Comparison of ENCODE assay signal across 8 mouse cellular contexts in the genomic region with DNA sequence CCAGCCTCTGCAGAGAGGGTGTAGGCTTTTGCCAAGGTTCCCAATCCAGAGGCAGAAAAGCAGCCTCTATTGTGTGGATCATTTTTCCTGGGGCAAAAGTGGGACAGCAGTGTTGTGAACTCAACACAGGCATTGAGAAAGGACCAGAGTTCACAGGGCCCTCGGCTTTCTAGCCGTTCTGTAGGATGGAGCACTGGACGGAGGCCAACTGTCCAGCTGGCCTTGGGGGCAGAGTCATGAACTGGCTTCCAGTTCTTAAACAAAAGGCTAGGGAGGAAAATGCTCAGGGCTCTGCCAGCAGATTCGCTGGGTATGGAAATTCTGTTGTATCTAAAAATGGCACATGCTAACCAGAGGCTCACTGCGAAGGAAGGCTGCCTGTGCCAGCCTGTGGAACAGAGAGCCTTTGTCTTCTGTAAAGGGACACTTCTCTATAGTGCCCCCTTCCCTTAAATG. TPM values are rescaled to one million over a fixed set of nuclear protein-coding genes. Genes with fewer than 3 reads are reported as not detected.
DNase-seq lines count a peak whose midpoint lies in the region; ATAC-seq and TF ChIP-seq lines count a peak whose summit lies in the region.

No protein-coding gene starts in this region.

- no peaks in the 10 kb centered on the region for H3K9me3 ChIP-seq in hindbrain, embryonic 10.5 days
- H3K9me3 ChIP-seq in liver, embryonic 16.5 days (replicated peaks; ENCODE audit: control insufficient read depth, low read length), result no peaks in the 10 kb centered on the region

- peaks cover 9% of the 10 kb centered on the region for H3K4me1 ChIP-seq in hindbrain, embryonic 10.5 days (replicated peaks)
- peaks cover 3% of the 10 kb centered on the region; the same call in 1 of the 2 replicates for H3K4me1 ChIP-seq in liver, embryonic 16.5 days (ENCODE audit: control insufficient read depth, low read depth, low read length)

- H3K27me3 ChIP-seq in hindbrain, embryonic 10.5 days (ENCODE audit: insufficient read depth, poor library complexity, severe bottlenecking), result no peaks in the 10 kb centered on the region
- no peaks in the 10 kb centered on the region for H3K27me3 ChIP-seq in liver, embryonic 16.5 days (ENCODE audit: control insufficient read depth, insufficient read depth, low read depth, low read length)

- no peak overlapping the region for H3K4me3 ChIP-seq in hindbrain, embryonic 10.5 days
- no peak overlapping the region for H3K4me3 ChIP-seq in layer of hippocampus, adult 2 months
- H3K4me3 ChIP-seq in liver, embryonic 16.5 days (ENCODE audit: low read depth, low read length), result no peak overlapping the region

- H3K4me2 ChIP-seq in liver, embryonic 16.5 days (ENCODE audit: low read depth, low read length), result no peak overlapping the region

- 68% methylated on average over 5 of the region's 5 CpGs for WGBS in hindbrain, embryonic 10.5 days
- 59% methylated on average over 5 of the region's 5 CpGs for WGBS in liver, embryonic 16.5 days (ENCODE audit: insufficient replicate concordance)

- peak; percentile 83 for ATAC-seq in liver, embryonic 16.5 days (ENCODE audit: low read depth)
- ATAC-seq in monocyte, adult 5-6 weeks (replicated peaks; ENCODE audit: insufficient number of reproducible peaks, low FRiP score, low TSS enrichment, poor library complexity, severe bottlenecking), result no peak

- DNase-seq in urinary bladder, postnatal 14 days (ENCODE audit: low spot score), result peak; percentile 27
- DNase-seq in urinary bladder, adult 2 months (ENCODE audit: low spot score), result no peak
- peak; percentile 26 to 52 for DNase-seq in frontal cortex, postnatal 10 days (ENCODE audit: low spot score in 2 of 2)
- DNase-seq in hindbrain, embryonic 10.5 days (ENCODE audit: low spot score), result no peak
- DNase-seq in layer of hippocampus, adult 2 months (ENCODE audit: low spot score in 2 of 2), result peak; percentile 50 to 66
- peak; percentile 48 to 62 for DNase-seq in right cerebral cortex, adult 2 months (ENCODE audit: low spot score in 2 of 2)

- no peak overlapping the region for H3K9ac ChIP-seq in liver, embryonic 16.5 days (ENCODE audit: low read depth, low read length)

- H3K36me3 ChIP-seq in hindbrain, embryonic 10.5 days, result no peaks in the 10 kb centered on the region
- H3K36me3 ChIP-seq in liver, embryonic 16.5 days (ENCODE audit: control insufficient read depth, insufficient read depth), result no peaks in the 10 kb centered on the region

- H3K27ac ChIP-seq in hindbrain, embryonic 10.5 days, result peak overlapping the region; percentile 60
- peak overlapping the region; percentile 73 for H3K27ac ChIP-seq in layer of hippocampus, adult 2 months
- H3K27ac ChIP-seq in liver, embryonic 16.5 days (ENCODE audit: low read length), result peak overlapping the region; percentile 50

- TF ChIP-seq CTCF in layer of hippocampus, adult 2 months (conservative IDR thresholded peaks at IDR 0.05), result no peak

RNA-seq across cellular contexts. Expression of gene Mocs2, which starts 20.5 kb away (rescaled TPM):
- polyA plus RNA-seq in urinary bladder, adult 2 months (2012; rRNA removed), result 99.1 and 131 TPM in 2 replicates
- polyA plus RNA-seq in hindbrain, embryonic 10.5 days (2016; fragmentation: Nextera tagmentation; extraction: Ambion mirVana), result 67.5 and 68.5 TPM in 2 replicates
- total RNA-seq in layer of hippocampus, adult 2 months (2021), result 10 to 100 TPM; 79.8 to 86.7 TPM
- 73.6 and 81.2 TPM in 2 replicates for polyA plus RNA-seq in liver, embryonic 16.5 days (2015; fragmentation: Nextera tagmentation; extraction: Ambion mirVana)
- 22.6 to 25.6 TPM (median 23.7 TPM) in 3 replicates for total RNA-seq in monocyte, adult 5-6 weeks (2017)

Comparison
In these comparisons a context has a peak if more than half of its experiments do, and no peak if none do; other contexts are left out.
1. DNase-seq: peak in urinary bladder, postnatal 14 days (single experiment), frontal cortex, postnatal 10 days (2 of 2), layer of hippocampus, adult 2 months (2 of 2) and right cerebral cortex, adult 2 months (2 of 2); none in urinary bladder, adult 2 months (single experiment) and hindbrain, embryonic 10.5 days (single experiment).
2. Peak in every context shown above with its lines, with median percentiles within 50 percentile points of each other: H3K27ac ChIP-seq.